9 mouse cellular contexts compared by ENCODE assay signal in the genomic region with DNA sequence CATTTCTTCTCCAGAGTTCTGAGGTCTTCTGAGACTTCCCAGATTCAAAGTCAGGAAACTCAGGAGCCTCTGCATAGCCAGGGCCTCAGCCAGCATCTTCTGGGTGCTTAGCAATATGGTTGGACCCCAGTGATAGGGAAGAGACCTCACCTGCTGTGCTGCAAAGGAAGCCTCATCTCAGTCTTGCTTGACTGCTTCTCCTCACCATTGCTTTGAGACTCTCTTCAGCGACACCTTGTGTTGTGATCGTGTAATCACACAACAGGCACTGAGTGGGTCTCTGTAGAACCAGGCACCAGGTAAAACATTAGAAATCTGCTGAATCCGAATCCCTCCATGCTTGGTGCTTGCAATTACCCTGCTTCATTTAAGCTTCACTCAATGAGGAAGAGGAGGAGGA.
DNase-seq lines count a peak whose midpoint lies in the region; ATAC-seq lines count a peak whose summit lies in the region.
"Had no signal": no experiment of that assay in that cellular context is flagged by ENCODE, and none has a peak within 500 bp of the region (broad histone marks: within the 10 kb centered on the region; RNA-seq: fewer than 3 reads in every experiment).

No protein-coding gene starts in this region.

- intact Hi-C loops in heart, postnatal 14 days (cut with DNase I): loop anchor here (2.0 to 10.0 kb wide), 3 partner anchors 162 to 336 kb away; no protein-coding TSS in a partner anchor
- intact Hi-C loops in heart, postnatal 36 days (cut with DNase I): loop anchor here (1.0 to 5.0 kb wide), 5 partner anchors 165 to 336 kb away; no protein-coding TSS in a partner anchor

- 0 out of 2 replicates have a peak, but pooled peaks cover 3% of the 10 kb centered on the region for H3K9me3 ChIP-seq in midbrain, embryonic 16.5 days (replicated peaks; ENCODE audit: control insufficient read depth, low read length, poor library complexity, severe bottlenecking)
- H3K9me3 ChIP-seq: liver, embryonic 15.5 days had no signal

- DNase-seq in heart, postnatal 14 days: peak; percentile 25 to 48
- no peak for DNase-seq in heart, postnatal 36 days
- DNase-seq in A20 (ENCODE audit: low read depth, low spot score): peak; percentile 51
- DNase-seq in R1 (ENCODE audit: low read depth, low spot score): peak; percentile 58
- peak; percentile 44 for DNase-seq in kidney, adult 18-20 months
- peak; percentile 25 to 49 for DNase-seq in thymus, postnatal 10 days (ENCODE audit: low spot score in 2 of 2)
- no peak for DNase-seq in c-Kit-positive CD71-positive TER-119-positive erythroid progenitor cells, embryonic 14.5 days (ENCODE audit: low spot score)

- ATAC-seq in midbrain, embryonic 16.5 days: no peak

- no peak overlapping the region for H3K4me2 ChIP-seq in midbrain, embryonic 16.5 days (ENCODE audit: low read length)
- H3K4me2 ChIP-seq: liver, embryonic 15.5 days had no signal

- no peak overlapping the region for H3K9ac ChIP-seq in midbrain, embryonic 16.5 days (ENCODE audit: low read depth, low read length)
- H3K9ac ChIP-seq: liver, embryonic 15.5 days had no signal

- no peaks in the 10 kb centered on the region for H3K36me3 ChIP-seq in midbrain, embryonic 16.5 days (ENCODE audit: control insufficient read depth, insufficient read depth, low read length)
- H3K36me3 ChIP-seq: liver, embryonic 15.5 days had no signal

- no peak overlapping the region for H3K27ac ChIP-seq in midbrain, embryonic 16.5 days (ENCODE audit: low read length)
- H3K27ac ChIP-seq: liver, embryonic 15.5 days had no signal

- 23% methylated on average over 3 of the region's 3 CpGs for WGBS in midbrain, embryonic 16.5 days

- H3K27me3 ChIP-seq in midbrain, embryonic 16.5 days (ENCODE audit: control insufficient read depth, insufficient read depth, low read depth, low read length): no peaks in the 10 kb centered on the region

- H3K4me1 ChIP-seq in midbrain, embryonic 16.5 days (ENCODE audit: control insufficient read depth, insufficient read depth, low read length): no peaks in the 10 kb centered on the region
- H3K4me1 ChIP-seq: liver, embryonic 15.5 days had no signal

- no peak overlapping the region for H3K4me3 ChIP-seq in midbrain, embryonic 16.5 days (ENCODE audit: low read depth, low read length)
- H3K4me3 ChIP-seq: liver, embryonic 15.5 days had no signal

Comparison
In these comparisons a context has a peak if more than half of its experiments do, and no peak if none do; other contexts are left out.
1. DNase-seq: peak in heart, postnatal 14 days (2 of 2), A20 (single experiment), R1 (single experiment), kidney, adult 18-20 months (single experiment) and thymus, postnatal 10 days (2 of 2); none in heart, postnatal 36 days (0 of 2) and c-Kit-positive CD71-positive TER-119-positive erythroid progenitor cells, embryonic 14.5 days (single experiment).